Mouse (Mus musculus) urinary bladder, adult 18-20 months (tissue): ENCODE measurements around the gene Klf15.

Experiments
- DNase-seq, 2 experiments: peaks; one replicate each; pipeline ENCODE4 v3.0.0; 2022; ENCODE audit warnings: low spot score in 2 of 2, mixed read lengths in 2 of 2

Klf15 gene

DNA sequence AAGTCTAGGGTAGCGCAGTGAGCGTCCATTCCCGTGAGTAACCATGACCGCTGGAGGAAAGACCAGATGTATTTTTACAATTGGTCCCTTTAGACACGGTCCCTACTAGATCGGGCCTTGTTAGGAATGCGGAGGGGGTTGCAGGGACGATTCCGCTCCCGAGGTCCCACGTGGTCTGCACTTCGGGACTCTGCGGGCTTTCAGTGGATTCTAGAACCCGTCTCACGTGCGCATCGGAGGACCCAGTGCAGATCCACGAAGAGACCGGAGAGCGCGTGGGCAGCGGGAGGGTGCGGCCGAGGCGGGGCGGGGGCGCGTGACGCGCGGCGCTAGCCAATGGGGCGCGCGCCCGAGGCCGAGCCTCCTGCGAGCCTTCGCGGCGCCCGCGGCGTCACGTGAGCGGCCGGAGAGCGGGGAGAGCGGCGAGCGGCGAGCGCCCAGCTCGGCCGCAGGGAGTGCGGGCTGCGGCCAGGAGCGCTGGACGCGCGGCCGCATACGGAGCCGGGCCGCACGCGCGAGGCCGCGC is at the start of gene Klf15:
Gene Klf15, plus strand, starts transcription at position 396 of the 526 bp plus-strand sequence.
- DNase-seq, result peak; percentile 69

DNA sequence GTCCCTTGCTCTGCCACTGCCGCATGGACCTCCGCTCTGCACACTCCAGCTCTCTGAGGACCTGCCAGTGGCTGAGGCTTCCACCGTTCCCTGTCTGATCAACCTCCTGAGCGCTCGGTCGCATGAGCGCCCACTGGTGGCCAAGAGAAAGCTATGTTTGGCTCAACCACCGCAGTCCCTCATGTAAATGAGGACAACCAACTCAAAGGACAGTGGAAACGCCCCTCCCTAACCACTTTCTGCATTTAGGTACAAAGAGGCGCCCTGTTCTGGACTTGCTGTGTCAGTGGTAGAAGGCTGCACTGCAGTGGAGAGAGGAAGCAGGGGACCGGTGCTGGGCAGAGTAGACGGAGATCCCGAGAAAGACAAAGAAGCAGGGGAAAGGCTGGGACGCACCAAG is 39.8 kb upstream of the Klf15 start:
- DNase-seq, result peak; percentile 61 to 66

DNA sequence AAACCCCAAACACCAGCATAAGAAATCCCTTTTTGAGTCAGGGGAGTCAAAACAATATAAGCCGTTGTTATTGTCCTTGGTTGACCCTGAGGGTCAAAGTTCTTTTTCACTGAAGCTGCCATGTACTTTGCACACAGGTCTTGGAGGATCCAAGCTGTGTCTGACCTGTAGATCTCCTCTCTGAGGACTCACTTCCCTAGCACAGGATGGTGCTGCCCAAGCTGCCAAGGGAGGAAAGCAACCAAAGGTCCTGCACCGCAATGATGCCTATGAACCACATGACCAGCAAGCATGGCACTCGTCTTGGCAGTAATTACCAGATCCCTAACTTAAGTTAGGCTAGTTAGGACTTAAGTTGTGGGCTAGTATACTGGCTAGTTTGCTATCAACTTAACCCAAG is 37.0 kb upstream of the Klf15 start:
- DNase-seq, result no peak

DNA sequence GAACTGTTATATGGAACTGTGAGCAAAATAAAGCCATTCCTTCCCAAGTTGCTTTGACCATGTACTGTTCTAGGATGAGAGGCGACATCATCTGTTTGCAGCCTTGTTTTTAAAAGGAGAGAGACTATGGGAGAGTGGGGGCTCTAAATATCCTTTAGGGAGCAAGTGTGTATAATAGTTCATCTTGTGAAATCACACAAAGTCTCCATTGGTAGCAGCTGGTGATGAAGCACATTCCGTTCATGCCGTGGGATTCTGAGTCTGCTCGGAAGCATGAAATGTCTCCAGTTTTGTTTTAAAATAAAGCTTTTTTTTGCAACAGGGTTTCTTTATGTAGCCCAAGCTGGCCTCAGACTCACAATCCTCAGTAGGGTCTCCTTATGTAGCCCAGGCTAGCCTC is 36.4 kb upstream of the Klf15 start:
- DNase-seq, result no peak

DNA sequence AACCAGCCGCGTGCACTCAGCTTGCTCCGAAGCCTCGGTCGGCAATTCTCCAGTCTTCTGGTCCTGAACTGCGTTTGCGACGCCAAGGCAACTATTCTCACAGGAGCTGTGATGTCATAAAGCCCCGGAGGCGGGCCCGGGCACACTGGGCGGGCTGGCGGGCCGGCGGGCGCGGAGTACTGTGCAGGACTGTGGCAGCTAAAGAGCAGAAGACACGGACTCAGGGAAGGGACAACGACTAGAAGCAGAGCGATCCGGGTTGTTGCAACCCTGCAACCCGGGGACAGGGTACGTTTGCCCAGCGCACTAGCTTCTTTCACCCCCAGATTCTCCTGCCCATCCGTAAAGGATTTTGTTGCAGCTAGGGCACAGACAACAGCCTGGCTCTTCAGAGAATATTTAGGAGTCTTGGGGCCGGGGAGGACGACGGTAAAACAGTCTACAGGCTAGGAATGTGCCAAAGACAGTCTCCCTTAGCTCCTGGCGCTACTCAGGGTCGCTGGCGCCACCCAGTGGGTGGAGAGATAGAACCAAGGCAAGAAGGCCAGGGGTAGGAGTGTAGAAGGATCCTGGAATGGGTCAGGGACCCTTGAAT is 33.9 kb upstream of the Klf15 start, which contains the start of gene Cfap100:
Gene Cfap100, minus strand, starts transcription at position 418 of the 595 bp plus-strand sequence.
- DNase-seq, result peak; percentile 37 to 52

DNA sequence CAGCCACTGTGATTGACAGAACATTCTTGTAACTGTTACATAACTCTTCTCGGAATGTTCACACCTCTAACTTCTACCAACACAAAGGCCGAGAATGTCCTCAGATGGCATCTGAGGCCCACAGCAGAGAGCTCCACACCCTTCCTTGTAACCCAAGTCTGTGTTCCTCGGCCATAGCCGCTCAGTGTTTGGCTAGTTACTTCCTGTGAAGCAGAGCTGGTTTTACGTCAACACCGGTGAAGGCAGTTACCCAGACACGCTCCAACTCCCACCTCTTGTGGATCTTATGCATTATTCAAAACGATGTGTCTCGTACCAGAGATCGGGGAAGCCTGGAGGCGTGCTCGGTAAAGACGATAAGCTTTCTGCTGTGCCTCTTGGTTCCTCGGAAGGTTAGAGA is 32.5 kb upstream of the Klf15 start:
- DNase-seq, result no peak

DNA sequence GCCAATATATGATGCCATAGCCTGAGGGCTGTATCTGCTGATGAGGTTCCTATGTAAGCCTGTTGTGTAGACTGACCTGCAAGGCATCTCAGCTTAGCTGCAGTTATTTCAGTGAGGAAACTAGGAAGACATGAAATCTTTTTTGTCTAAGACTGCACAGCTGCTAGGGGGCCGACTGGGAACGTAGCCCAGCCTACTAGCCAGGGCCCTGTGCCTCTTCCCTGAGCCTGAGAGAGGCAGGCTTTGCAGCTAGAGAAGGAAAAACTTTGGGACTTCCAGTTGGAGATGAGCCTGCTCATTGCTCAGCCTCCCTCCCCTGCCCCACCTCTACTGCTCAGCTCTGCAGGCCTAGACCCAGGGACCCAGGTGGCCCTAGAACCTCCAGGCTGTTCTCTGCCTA is 30.9 kb upstream of the Klf15 start:
- DNase-seq, result no peak

DNA sequence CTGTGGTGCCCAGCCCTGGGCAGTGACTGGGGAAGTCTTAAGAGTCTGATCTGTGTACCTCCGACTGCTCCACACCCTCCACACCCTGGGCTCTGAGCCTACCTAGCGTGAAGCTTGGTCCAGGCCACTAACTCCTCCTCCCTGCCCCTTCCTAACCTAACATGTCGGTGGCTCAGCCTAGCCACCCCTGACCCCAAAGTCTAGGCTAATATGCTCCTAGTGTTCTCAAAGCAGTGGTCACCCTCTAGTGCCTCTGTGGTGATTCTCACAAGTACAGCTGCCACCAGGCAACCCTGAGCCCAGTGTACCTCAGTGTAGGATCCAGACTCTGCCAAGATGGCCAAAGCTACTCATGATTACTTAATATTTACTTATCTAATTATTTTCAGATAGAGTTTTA is 27.7 kb upstream of the Klf15 start:
- no peak for DNase-seq

DNA sequence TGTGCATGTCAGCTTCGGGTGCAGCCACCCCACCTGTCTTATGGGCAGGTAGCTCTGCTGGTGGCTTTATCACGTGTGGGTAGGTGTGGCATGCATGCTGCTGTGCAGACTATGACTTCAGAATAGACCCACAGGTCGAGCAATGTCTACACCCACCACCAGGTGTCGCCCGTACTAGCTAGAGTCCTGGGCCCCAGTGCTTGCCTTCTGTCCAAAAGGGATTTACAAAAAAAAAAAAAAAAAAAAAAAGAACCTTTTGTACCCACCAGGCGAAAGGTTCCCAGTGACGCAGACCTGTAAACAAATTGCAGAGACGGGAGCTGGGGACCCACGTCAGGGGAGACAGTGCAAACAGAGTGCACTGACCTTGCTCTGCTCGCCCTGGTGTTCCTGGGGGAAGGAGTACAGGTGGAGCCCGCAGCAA is 27.2 kb upstream of the Klf15 start:
- DNase-seq, result peak; percentile 59 to 78

DNA sequence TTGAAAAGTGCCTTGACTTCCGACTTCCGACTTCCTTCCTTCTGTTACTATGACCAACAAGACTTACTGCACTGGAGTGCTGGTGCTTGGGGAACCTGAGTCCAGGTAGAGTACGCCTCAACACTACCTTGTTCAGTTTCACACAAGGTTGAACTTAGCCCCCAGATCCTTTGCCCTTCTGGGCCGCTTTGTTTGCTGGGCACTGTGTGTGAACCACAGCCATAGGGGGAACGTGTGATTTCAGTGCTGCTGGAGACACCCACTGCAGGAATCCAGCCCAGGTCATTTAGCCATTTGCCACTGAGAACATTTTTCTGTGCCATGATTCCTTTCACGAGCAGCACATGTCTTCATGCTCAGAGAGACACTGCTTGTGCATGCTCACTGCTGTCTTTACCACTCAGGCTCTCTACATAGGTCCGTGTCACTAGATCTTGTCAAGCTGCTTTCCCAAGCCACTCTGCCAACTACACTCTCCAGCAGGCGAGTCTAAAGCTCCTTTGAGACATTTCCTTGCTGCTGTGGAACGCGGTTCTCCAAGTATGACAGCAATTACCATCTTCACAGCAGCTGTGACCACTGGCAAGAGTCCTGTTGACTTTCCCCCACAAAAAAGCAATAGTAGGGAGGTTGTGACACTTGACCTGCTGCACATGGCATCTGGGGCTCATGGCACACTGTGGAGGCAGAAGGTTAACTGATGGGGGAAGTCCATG is 26.0 kb upstream of the Klf15 start:
- no peak for DNase-seq

DNA sequence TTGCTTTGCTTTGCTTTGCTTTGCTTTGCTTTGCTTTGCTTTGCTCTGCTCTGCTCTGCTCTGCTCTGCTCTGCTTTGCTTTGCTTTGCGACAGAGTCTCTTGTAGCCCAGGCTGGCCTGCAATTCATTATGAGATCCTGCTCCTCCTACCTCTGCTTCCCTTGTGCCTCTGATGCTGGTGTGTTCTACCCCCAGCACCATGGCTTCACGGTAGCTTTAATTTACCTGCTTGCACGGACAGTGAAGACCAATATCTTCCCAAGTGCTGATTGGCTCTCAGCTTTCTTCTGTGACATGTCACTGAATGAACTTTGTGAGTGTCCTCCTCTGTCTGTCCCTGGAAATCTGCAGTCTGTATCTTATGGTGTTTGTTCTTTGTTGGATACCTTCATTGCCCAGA is 25.3 kb upstream of the Klf15 start:
- no peak for DNase-seq

DNA sequence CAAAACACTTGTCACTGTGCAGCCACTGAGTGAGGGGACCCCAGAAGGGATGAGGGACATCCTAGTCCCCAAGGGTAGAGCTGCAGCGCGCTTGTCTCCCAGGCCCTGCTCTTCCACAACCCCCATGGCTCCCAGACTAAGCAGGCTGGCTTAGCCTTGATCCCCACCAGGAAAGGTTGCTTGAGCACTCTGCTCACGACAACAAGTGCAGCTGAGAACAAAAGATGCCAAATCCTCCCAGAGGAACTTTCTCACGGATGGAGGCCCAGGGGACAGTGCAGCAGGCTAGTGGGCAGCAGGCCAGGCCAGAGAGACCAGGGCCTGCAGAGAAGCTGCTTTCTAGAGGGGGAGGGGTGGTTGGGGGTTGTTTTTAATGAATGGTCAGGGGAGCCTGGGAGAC is 15.5 kb upstream of the Klf15 start:
- no peak for DNase-seq

DNA sequence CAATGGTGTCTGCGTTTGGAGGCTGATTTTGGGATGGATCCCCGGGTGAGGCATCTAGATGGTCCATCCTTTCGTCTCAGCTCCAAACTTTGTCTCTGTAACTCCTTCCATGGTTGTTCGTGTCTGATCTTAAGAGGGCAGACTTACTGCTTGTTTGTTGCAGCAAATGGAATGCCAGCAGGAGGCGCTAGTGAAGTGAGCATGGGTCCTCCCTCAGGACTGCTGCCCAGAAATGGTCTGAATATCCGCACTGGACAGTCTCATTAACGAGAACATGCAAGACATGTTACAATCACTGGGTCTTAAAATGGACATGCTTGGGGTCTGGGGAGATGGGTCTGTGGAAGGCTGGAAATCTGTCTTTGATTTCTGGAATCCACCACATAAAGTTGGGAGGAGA is 12.2 kb upstream of the Klf15 start:
- DNase-seq, result peak; percentile 68 to 74

DNA sequence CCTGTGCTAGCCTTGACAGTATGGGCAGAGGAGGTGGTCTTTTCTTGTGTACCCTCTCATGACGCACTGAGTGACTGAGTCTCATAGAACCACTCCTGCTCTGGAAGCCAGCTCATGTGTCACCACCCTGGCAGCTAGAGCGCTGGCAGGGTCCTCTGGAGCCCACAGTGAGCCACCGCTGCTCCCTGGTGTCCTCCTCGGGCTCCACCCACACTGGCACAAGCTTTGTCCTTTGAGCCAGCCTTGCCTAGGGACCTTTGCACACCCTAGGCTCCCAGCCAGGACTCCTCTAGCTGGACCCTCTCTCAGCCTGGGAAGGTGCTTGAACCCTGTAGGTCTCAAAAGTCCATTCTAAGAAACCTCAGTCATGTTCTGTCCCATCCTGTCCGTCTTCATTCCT is 11.7 kb upstream of the Klf15 start:
- no peak for DNase-seq

DNA sequence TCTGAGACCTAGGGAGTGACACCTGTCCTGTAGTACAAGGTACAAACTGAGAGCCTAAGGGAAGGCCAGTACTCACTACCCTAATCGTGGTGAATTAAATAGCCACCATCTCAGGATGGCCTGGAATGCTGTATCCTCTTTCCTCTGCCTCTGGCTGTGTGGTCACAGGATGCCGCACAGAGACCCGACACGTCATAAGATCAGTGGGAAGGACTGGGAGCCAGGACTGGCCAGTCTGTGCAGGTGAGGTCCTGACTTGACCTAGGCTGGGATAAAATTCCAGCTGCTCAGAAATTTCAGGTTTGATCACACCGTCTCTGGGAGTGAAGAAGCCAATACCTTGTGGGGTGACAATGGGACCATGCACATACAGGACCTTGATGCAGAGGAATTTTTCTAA is 10.9 kb upstream of the Klf15 start:
- DNase-seq, result no peak

DNA sequence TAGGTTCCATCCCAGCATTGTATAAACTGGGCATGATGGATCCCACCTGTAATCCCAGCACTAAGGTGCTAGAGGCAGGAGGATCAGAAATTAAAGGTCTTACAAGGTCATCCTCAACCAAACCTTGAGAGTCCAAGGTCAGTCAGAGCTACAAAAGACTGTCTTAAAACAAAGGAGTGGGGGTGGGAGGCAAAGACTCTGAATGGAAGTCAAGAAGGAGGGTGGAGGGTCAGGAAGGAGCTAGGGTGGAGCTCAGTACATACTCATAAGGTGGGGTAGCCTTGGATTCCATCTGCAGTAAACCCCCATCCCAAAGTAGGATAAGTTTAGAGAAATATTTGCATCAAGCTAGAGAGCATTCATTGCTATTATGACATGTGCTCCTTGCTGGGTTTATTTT is 9.8 kb upstream of the Klf15 start:
- no peak for DNase-seq

DNA sequence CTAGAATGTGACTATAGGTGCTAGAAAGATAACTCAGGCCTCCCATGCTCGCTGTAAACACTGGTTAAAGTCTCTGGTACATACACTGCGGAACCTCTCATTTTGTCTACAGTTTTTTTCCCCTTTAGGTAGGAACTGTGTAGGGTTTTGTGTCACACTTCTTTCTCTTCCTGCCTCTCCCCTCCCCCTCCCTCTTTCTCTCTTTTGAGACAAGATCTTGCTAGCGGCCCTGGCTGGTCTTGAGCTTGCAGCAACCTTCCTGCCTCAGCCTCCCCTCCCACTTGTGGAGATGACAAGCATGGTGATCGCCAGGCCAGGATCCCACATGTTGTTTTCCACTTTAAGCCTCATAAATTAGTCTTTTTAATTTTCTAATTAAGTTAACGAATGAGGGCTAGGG is 8.6 kb upstream of the Klf15 start:
- DNase-seq, result no peak

DNA sequence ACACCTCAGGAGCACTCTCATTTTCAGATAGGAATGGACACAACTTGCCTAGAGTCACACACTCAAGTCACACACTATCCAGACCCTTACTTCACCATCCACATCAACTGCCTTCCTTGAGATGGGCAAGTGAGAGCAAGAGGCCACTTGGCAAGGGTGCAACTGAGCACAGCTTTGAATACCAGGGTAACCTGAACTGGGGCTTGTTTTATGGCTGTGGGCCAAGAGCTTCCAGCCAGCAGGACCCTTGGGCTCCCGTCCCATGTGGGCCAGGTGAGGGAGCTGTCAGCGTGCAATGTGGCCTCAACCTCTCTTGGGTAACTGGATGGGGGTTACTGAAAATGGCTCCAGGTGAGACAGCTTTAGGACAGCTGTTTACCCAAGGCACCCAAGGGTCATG is 5.0 kb upstream of the Klf15 start:
- no peak for DNase-seq

DNA sequence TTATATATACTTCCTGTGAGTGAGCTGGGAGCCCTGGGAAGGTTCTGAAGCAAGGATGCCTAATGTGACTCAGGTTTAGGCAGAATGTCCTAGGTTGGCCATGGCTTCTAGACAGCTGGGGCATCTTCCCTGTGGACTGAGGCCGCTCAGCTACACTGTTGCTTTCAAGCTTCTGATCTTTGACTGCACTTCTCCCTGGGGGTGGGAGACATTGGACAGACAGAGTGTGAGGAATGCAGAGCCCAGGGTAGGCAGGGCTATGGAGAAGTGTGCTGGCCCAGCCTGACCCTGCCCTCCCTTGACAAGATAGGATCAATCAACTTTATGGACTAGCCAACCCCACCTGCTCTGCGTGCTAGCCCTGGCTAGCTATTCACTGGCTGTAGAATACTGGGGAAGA is 1.2 kb upstream of the Klf15 start:
- no peak for DNase-seq

DNA sequence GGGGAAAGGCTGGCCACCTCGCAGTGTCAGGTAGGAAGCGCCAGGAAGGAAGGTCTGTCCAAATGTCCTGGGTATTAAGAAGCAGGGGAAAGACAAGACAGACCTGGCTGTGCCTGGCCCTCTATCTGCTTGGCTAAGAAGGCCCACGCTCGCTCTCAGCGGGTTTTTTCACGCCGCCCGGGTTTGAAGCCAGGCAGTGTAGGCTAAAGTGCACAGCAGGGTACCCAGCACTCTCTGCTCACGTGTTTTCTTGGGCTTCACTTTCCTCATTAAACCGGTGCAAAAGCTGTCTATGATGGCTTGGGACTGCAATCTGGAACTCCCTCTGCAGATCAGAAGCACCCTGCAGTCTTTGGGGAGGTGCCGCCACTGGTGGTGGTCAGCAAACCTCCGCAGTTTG is 605 bp upstream of the Klf15 start:
- no peak for DNase-seq

DNA sequence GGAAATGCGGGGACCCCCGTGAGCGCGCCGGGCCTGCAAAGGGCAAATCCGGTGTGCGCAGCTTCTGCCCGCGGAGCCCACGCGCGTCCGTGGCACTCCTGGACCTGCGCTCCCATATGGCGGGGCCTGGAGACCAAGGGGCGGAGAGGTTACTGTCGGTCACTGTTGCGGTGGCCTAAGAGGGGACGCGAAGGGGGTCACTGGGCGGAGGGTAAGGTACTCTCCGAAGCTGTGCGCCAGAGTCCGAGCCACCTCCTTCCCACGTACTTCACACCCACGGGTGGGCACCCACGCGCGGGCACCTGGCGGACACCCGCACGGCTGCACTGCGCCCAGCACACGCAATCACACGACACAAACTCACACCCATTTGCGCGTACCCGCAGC is 458 bp downstream of the Klf15 start:
- DNase-seq, result peak in 1 of 2 experiments; percentile 14

DNA sequence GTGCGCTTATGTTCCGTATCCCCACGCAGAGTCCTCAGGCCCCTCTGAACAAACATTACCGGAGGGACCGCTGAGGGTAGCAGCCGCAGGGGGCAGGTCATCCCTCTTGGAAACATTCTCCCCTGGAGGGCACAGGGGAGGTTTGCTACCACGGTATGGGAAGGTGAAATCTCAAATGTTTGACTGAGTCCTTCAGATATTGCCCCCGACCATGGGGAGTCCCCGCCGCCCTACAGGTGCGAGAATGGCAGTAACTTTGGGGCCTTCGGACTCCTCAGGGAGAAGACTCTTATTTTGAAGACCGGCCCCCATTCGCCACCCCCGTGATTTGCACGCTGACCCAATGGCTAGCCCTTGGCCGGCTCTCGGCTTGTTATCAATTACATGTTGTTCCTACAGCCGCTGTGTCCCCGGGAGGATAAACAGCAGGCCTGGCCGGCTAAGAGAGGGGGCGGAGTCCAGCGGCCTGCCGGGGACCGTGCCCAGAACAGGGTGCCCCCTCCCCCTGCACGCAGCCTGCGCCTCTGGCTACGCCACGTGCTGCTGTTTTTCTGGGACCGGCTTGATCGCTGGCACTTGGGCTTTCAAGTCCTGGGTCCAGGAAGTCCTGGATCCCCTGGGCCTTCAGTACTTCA is 969 bp downstream of the Klf15 start:
- DNase-seq, result peak; percentile 75 to 89

DNA sequence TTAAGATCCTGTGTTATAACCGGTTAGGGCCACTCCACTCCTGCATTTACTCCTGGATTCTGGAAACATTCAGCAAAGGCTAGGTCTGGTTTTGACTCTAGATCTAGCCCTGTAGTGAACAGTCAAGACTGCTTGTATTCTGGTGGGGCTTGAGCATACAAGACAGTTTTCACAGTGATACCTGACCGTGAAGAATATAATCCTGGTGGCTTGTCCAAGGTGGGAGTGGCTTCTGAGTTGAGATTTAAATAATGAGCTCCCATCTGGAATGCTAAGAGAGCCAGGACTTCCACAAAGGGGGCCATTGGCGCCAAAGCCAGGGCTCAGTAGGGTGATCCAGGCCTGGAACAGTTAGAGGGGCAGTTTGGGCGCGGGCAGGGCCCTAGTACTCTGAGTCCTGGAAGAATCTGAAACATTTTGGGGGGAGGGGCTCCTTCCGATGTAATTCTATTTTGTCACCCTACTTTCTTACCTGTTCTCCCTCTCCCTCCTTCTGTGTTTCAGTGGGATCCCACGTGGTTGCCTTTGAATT is 1.6 kb downstream of the Klf15 start:
- DNase-seq, result no peak
